Mouse (Mus musculus) liver, embryonic 13.5 days (tissue): Measurements from ENCODE around the gene Ankrd63. TPM values are rescaled to one million over a fixed set of nuclear protein-coding genes. Genes with fewer than 3 reads are reported as not detected.
"Not testable (repeated sequence)": the region's sequence is repeated elsewhere in the genome, so short reads cannot be mapped to it uniquely, and the experiment has no call there.

Source experiments
- ATAC-seq: fragments of 200-750 bp; cut with Nextera tagmentation; 2 replicates; pipeline ENCODE4 v1.8.0; 2017; ENCODE audit warnings: low read depth, mild to moderate bottlenecking, moderate number of reproducible peaks, moderate library complexity
- DNase-seq: peaks from one replicate; pipeline ENCODE4 v3.0.0; 2022
- H3K27ac ChIP-seq: fragments of 300-500 bp; sonication (generic); 2 replicates; pipeline ENCODE4 v1.5.1; 2015; ENCODE audit warnings: moderate library complexity, mild to moderate bottlenecking, inconsistent platforms
- H3K27me3 ChIP-seq: fragments of 300-500 bp; sonication (generic); 2 replicates; pipeline ENCODE4 v1.6.1; 2015; ENCODE audit warnings: mild to moderate bottlenecking, inconsistent platforms
- H3K36me3 ChIP-seq: fragments of 300-500 bp; sonication (generic); 2 replicates; pipeline ENCODE4 v1.6.1; 2015; ENCODE audit warnings: mild to moderate bottlenecking, inconsistent platforms
- H3K4me1 ChIP-seq: fragments of 300-500 bp; sonication (generic); replicated peaks from 2 replicates; pipeline ENCODE4 v1.6.1; 2015; ENCODE audit warnings: inconsistent platforms
- H3K4me2 ChIP-seq: fragments of 300-500 bp; sonication (generic); 2 replicates; pipeline ENCODE4 v1.6.1; 2015; ENCODE audit warnings: inconsistent platforms, mild to moderate bottlenecking, moderate library complexity
- H3K4me3 ChIP-seq: fragments of 300-500 bp; sonication (generic); replicated peaks from 2 replicates; pipeline ENCODE4 v1.5.1; 2015; ENCODE audit warnings: mild to moderate bottlenecking, inconsistent platforms
- H3K9ac ChIP-seq: fragments of 300-500 bp; sonication (generic); 2 replicates; pipeline ENCODE4 v1.6.1; 2015; ENCODE audit warnings: mild to moderate bottlenecking, inconsistent platforms
- H3K9me3 ChIP-seq: fragments of 300-500 bp; sonication (generic); replicated peaks from 2 replicates; pipeline ENCODE4 v1.6.1; 2016; ENCODE audit warnings: inconsistent platforms
- WGBS: fragments of 180-500 bp; shearing (Covaris S2); methylation state at CpG from one replicate; pipeline ENCODE4 v1.1.7; 2015; ENCODE audit not compliant: insufficient replicate concordance; 5-methylcytosine and 5-hydroxymethylcytosine counted together
- polyA plus RNA-seq: library from polyadenylated mRNA; unstranded; fragments of >200 nt; fragmentation: Nextera tagmentation; extraction: Ambion mirVana; gene quantifications from 2 replicates; pipeline ENCODE4 v1.2.1, GENCODE M21; 2015

The Ankrd63 gene
- polyA plus RNA-seq, 1 experiment from 2014 or later: not detected

GRCm38 (mm10) chr2:118658457-118658856 is 45.3 kb downstream of the Ankrd63 start:
- Histone ChIP-seq H3K4me3 (peak overlapping the region; percentile 36), H3K4me1 (peaks cover 72% of the 10 kb centered on the region), H3K27me3 (no peaks in the 10 kb centered on the region), H3K9me3 (no peaks in the 10 kb centered on the region), H3K36me3 (no peaks in the 10 kb centered on the region), H3K9ac (peak overlapping the region; percentile 71), H3K27ac (peak overlapping the region; percentile 99), H3K4me2 (peak overlapping the region; percentile 79)
- peak; percentile 87 for DNase-seq
- WGBS: 13% methylated on average over 4 of the region's 4 CpGs
- ATAC-seq: peak; percentile 85

DNA sequence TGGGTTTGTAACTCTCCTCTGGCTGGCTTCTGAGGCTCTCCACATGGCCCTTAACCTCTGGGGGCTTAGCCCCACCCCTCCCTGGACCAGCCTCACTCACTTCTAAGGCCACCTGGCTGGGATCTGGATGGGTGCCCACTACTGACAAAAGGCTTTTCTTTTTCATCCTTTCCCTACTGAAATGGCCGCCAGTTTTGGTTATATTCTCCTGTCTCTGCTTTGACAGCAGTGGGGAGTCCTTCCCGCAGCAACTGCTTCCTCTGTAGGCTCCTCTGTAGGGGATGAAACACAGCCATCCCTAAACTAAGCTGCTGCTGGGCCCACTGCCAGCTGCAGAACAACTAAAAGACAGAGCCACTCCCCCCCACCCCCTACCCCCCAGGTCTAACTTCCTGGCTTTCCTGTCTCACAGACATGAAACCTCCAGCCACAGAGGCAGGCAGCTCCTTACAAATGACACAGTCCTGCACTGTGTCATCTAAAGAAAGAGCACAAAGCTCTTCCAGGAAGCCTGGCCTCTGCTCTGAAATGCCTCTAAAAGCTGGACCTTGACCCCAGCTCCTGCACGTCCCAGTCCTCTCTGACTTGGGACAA is 47.0 kb downstream of the Ankrd63 start:
- Histone ChIP-seq H3K9ac (peak overlapping the region; percentile 40; the same call in 1 of the 2 replicates), H3K36me3 (no peaks in the 10 kb centered on the region), H3K9me3 (no peaks in the 10 kb centered on the region), H3K27me3 (no peaks in the 10 kb centered on the region), H3K27ac (peak overlapping the region; percentile 70), H3K4me2 (no peak overlapping the region), H3K4me3 (no peak overlapping the region), H3K4me1 (peaks cover 55% of the 10 kb centered on the region)
- 59% methylated on average over 3 of the region's 3 CpGs for WGBS
- no peak for ATAC-seq
- no peak for DNase-seq

GRCm38 (mm10) chr2:118650697-118651096 is 53.1 kb downstream of the Ankrd63 start:
- not testable (repeated sequence) for H3K9ac ChIP-seq, DNase-seq, H3K9me3 ChIP-seq, H3K27me3 ChIP-seq, H3K4me2 ChIP-seq, H3K4me3 ChIP-seq, H3K4me1 ChIP-seq, ATAC-seq, H3K27ac ChIP-seq
- 27% methylated on average over 2 of the region's 2 CpGs for WGBS
- H3K36me3 ChIP-seq: peaks cover 12% of the 10 kb centered on the region

Other genes starting within 250 kb of the Ankrd63 start
- 120 and 130 TPM in 2 replicates for gene Srp14, start 224.3 kb downstream of the Ankrd63 start, polyA plus RNA-seq
- gene Bmf, start 154.3 kb downstream of the Ankrd63 start, polyA plus RNA-seq: 0.27 and 0.75 TPM in 2 replicates
- 47.8 and 58.8 TPM in 2 replicates for gene Bub1b, start 105.8 kb downstream of the Ankrd63 start, polyA plus RNA-seq
- 0.65 and 1.0 TPM in 2 replicates for gene Pak6, start 40.7 kb downstream of the Ankrd63 start, polyA plus RNA-seq
- 1.6 and 1.7 TPM in 2 replicates for gene Plcb2, start 24.5 kb upstream of the Ankrd63 start, polyA plus RNA-seq
- 18.4 and 19.1 TPM in 2 replicates for gene Inafm2, start 41.8 kb upstream of the Ankrd63 start, polyA plus RNA-seq
- 0.20 and 0.23 TPM in 2 replicates for gene Ccdc9b, start 58.7 kb upstream of the Ankrd63 start, polyA plus RNA-seq
- not detected in 2 replicates for gene Phgr1, start 68.8 kb upstream of the Ankrd63 start, polyA plus RNA-seq
- 0.24 and 0.31 TPM in 2 replicates for gene Disp2, start 75.8 kb upstream of the Ankrd63 start, polyA plus RNA-seq
- gene Knstrn, start 110.0 kb upstream of the Ankrd63 start, polyA plus RNA-seq: 91.9 and 101 TPM in 2 replicates
- gene Ivd, start 158.0 kb upstream of the Ankrd63 start, polyA plus RNA-seq: 26.4 and 29.6 TPM in 2 replicates
- gene Bahd1, start 196.4 kb upstream of the Ankrd63 start, polyA plus RNA-seq: 2.3 and 2.5 TPM in 2 replicates
- 5.2 and 5.4 TPM in 2 replicates for gene Chst14, start 222.5 kb upstream of the Ankrd63 start, polyA plus RNA-seq